Mouse (Mus musculus) megakaryocyte progenitor cell, adult 5-6 weeks (primary cell): ENCODE data around the gene Paxx. TPM values are rescaled to one million over a fixed set of nuclear protein-coding genes. Genes with fewer than 3 reads are reported as not detected.

ENCODE experiments used
- ATAC-seq: replicated peaks from 2 replicates; pipeline ENCODE4 v1.8.0; 2016; ENCODE audit warnings: mild to moderate bottlenecking, moderate TSS enrichment, inconsistent platforms; ENCODE audit not compliant: poor library complexity
- total RNA-seq, 2 experiments: library from RNA; stranded (forward) in 1 of 2; stranded (reverse) in 1 of 2; fragments of 157-497, 149-512 nt in 1 of 2; fragments of 200-1000 nt in 1 of 2; gene quantifications; 2 replicates each; pipeline versions ENCODE4 v1.2.3 to v1.2.4; 2015 to 2017

Gene Paxx
- total RNA-seq, 2 experiments from 2014 or later: 15.3 to 32.8 TPM

- ATAC-seq: no peak
Observed at GRCm38 (mm10) chr2:25484901-25485647, 24.2 kb upstream of the Paxx start.

GRCm38 (mm10) chr2:25482969-25483368 lies 22.1 kb upstream of the Paxx start:
- peak; percentile 92 for ATAC-seq

DNA sequence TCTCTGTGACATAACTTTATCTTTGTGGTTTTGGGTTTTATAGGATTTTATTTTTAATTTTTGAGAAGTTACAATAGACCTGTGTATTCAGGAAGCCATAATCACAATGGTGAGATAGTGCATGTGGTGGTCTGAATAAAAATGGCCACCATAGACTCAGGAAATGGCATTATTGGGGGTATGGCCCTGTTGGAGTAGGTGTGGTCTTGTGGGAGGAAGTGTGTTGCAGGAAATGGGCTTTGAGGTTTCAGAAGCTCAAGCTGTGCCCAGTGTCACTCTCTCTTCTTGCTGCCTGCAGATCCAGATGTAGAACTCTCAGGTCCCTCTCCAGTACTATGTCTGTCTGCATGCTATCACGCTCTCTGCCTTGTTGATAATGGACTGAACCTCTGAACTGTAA lies 19.6 kb upstream of the Paxx start:
- ATAC-seq: peak; percentile 60

DNA sequence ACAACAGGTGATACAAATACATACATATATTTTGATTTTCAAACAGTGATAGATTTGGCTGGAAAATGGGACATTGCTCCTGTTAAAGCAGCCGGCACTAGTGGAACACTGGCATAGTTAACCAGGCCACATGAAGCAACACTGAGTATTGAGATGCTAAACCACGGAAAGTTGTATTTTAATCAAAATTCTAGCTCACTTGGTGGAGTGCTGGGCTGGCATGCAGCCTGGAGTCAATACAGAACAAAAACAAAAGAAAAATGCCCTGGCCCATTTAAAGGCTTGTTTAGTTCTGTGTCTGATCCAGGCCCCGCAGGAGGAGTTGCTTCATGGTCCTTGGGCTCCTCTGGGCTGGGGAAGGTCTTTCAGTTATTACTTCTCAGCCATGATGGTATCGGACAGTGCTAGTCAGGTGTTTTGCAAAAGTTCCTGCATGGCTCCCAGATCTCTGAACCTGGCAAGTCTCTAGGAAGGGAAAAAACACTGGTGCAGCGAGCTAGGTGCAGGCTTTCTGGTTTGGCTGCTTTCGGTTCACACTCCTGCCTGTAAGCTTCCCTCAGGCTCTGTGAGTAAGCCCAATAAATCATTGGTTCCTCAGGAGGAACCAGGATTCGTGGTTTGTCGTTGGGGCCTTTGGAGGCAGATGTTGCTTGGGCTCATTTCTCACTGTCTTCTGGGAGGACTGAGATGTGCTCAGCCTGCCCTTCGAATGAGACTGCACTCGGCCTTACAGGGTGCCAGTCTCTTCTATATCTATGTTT lies 18.8 kb upstream of the Paxx start:
- ATAC-seq: no peak

GRCm38 (mm10) chr2:25477967-25478675 lies 17.2 kb upstream of the Paxx start:
- ATAC-seq: no peak

DNA sequence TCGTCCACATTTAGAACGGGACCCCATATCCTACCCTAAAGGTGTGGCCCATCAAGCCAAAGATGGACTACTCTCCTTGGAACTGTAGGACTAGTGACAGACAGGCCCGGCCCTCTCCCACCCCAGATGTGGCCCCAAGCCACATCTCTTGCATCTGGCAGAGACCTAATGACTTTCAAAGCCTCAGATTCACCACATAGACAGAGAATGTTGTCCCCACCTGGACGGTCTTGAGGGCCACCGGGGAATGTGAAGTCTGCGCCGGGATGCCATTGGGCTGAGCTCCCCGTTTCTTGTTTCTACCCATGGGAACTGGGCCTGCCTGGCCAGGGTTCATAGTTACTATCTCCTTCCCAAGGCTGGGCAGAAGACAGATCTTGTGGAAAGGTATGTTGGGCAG lies 16.6 kb upstream of the Paxx start:
- no peak for ATAC-seq

DNA sequence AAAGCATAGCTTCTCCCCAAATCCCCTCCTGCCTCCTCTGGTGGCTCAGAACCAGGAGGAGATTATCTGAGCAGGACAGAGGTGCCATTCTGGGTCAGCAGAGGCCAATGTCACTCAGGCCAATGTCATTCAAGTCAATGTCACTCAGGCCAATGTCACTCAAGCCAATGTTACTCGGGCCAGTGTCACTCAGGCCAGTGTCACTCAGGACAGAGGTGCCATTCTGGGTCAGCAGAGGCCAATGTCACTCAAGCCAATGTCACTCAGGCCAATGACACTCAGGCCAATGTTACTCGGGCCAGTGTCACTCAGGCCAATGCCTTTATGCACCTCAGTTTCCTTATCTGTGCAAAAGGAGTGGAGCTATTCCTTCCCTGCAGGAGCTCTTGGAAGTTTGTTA lies 11.7 kb upstream of the Paxx start:
- no peak for ATAC-seq

DNA sequence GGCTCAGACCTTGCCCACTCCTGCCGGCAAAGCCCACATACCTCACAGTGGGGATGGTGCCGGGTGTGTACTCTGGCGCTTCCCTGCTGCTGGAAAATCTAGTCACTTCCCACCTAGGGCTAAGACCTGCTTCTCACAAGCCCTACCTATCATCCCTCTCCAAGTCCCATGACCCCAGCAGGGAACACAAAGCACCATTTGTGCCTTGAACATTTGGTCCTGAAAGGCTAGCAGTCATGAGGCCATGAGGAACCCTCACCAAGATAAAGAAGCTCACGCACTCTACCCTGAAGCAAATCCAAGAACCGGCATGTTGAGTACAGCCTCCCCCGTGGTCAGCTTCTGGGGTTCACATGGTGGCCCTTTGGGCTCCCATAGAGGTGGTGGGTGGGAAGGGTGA lies 9.1 kb upstream of the Paxx start, which contains the start of gene Ptgds:
Gene Ptgds (minus strand): TSS at position 78 of the 400 bp plus-strand sequence.
- no peak for ATAC-seq

GRCm38 (mm10) chr2:25468962-25469915 lies 8.3 kb upstream of the Paxx start:
- no peak for ATAC-seq

GRCm38 (mm10) chr2:25467606-25468303 lies 6.9 kb upstream of the Paxx start:
- no peak for ATAC-seq

GRCm38 (mm10) chr2:25465816-25466635 lies 5.1 kb upstream of the Paxx start:
- ATAC-seq: peak; percentile 72

DNA sequence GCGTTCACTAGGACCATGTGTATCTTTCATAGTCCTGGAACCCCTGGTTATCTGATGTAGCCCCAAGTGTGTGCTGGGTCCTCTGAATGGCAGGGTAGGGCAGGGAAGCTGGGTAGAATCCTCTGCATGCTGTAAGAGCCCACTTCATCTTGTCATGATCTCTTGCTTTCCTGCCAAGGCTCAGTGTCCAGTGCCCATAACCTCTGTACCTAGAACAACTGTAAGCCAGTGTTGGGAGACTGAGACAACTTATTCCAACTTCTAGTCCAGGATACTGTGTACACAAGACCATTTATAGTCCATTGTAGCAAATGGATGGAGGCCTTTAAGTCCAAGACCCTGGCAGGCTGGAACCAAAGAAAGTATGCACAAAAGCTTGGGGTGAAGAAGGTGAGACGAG lies 4.4 kb upstream of the Paxx start:
- ATAC-seq: no peak

DNA sequence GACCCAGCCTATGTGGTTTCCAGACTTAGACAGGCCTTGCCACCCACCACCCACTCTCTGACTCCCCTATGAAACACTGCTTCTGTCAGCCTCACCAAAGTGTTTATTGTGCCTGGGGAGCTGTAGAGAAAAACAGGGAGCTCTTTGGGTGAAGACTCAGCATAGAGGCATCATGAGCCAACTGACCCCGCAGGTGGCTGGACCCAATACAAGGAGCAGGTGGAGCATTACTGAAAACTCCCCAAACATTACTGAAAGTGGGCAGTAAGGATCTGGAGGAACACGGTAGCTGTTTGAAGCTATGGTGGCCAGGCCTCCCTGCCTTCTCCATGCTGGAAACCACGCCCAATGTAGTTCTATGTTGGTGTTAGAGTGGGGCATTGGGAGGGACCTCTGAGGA lies 2.7 kb upstream of the Paxx start:
- no peak for ATAC-seq

GRCm38 (mm10) chr2:25461407-25461806 lies 513 bp upstream of the Paxx start:
- ATAC-seq: no peak

DNA sequence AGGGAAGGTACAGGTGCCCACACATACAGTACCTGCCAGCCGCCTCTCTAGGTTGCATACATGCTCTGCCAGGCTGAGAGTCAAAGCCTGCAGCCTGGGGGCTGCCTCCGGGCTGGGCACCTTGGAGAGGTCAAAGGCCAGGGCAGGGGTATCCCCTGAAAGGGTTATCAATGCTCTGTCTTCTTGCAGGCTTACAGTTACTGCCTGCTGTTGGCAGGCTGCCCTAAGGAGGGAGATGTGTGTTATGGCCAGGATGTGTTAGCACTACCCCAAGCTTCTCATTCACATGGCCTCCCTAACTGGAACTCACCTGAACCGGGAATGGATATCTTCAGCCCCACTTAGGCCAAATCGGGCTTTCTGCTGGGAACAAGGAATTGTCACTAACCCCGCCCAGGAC lies 759 bp downstream of the Paxx start:
- no peak for ATAC-seq

DNA sequence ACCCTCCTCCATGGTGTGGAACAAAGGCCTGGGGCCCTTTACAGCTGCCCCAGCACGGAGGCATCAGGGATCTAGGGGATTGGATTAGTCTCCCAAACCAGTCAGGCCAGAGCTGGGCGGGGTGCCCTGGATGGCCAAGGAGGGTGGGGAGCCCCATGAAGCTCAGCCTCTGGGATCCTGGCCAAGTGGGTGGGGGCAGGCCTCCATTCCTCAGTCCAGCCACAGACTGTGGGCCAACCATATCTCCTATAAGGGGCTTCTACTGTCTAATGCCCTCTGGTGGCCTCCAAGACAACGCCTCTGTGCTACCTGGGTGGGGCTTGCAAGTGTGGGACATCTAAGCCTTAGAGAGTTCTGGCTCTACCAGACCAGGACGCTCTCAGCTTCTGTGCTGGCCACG lies 2.0 kb downstream of the Paxx start:
- peak; percentile 32; the same call in 1 of the 2 replicates for ATAC-seq

- no peak for ATAC-seq
Observed at GRCm38 (mm10) chr2:25457022-25457896, 3.6 kb downstream of the Paxx start.
